Mouse (Mus musculus): ENCODE measurements at regions not wholly inside any gene's neighbourhood (a gene's known extent, or its start where the extent isn't known, plus 50 kb on each side); places are given as distances from the start of the nearest gene placed in this dataset.

GRCm38 (mm10) chr15:62136932-62137594 is 1214.3 kb upstream of the A1bg start:
- H3K9me3 ChIP-seq (ENCODE audit: control insufficient read depth, low read length) = no peaks in the 10 kb centered on the region
- ATAC-seq (ENCODE audit: insufficient number of reproducible peaks, low FRiP score, low TSS enrichment, low read depth) = no peak; the same call in 1 of the 2 replicates
- no peak for DNase-seq (ENCODE audit: low spot score)
- no peak overlapping the region for H3K27ac ChIP-seq (replicated peaks; ENCODE audit: low read depth, low read length)
- no peaks in the 10 kb centered on the region for H3K4me1 ChIP-seq (ENCODE audit: control insufficient read depth, insufficient read depth, low read length)
- no peaks in the 10 kb centered on the region for H3K36me3 ChIP-seq (ENCODE audit: control insufficient read depth, insufficient read depth, low read length)
- no peaks in the 10 kb centered on the region for H3K27me3 ChIP-seq (ENCODE audit: control insufficient read depth, insufficient read depth, low read length)
- WGBS = 62% methylated on average over 14 of the region's 14 CpGs
- H3K4me3 ChIP-seq (ENCODE audit: low read depth, low read length) = no peak overlapping the region
- H3K4me2 ChIP-seq (ENCODE audit: low read depth, severe bottlenecking) = no peak overlapping the region
- no peak overlapping the region for H3K9ac ChIP-seq (ENCODE audit: low read length)

DNA sequence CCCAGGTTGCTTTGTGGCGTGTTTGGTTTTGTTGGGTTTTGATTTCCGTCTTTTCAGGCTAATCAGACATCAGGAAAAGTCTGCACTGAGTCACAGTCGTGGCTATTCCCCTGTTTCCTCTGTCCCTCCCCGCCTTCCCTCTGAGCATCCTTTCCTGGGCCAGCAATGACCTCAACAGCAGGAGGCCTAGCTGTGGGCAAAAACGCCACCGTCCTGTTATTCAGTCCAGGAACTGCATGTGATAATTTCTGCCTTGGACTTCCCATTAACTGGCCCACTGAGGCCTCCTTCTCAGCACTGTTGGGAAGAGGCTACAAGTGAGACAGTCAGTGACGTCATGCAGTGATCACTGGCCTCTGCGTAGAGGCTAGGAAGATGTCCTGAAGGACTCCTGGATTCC is 1212.0 kb upstream of the A1bg start:
- WGBS = 80% methylated on average over 8 of the region's 8 CpGs

DNA sequence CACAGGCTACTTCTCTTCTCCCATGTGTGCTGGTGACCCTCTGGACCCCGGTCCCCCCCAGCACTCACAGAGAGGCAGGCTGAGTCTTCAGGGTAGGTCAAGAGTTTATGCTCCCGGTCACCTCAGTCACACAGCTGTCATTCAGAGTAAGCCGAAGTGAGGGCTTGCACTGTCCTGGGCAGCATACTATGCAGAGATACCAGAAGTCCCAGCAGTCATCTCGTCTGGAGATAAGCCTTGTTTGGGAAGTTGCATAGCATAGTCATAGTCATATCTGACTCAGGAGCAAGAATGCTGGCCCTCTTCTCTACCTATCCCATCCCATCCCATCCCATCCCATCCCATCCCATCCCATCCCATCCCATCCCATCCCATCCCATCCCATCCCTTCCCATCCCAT is 1211.5 kb upstream of the A1bg start:
- Histone ChIP-seq H3K27me3 (ENCODE audit: control insufficient read depth, insufficient read depth, low read length) (no peaks in the 10 kb centered on the region), H3K4me3 (ENCODE audit: low read depth, low read length) (no peak overlapping the region), H3K9ac (ENCODE audit: low read length) (no peak overlapping the region), H3K4me2 (ENCODE audit: low read depth, severe bottlenecking) (no peak overlapping the region), H3K4me1 (ENCODE audit: control insufficient read depth, insufficient read depth, low read length) (no peaks in the 10 kb centered on the region), H3K36me3 (ENCODE audit: control insufficient read depth, insufficient read depth, low read length) (no peaks in the 10 kb centered on the region), H3K9me3 (ENCODE audit: control insufficient read depth, low read length) (no peaks in the 10 kb centered on the region), H3K27ac (replicated peaks; ENCODE audit: low read depth, low read length) (no peak overlapping the region)
- DNase-seq (ENCODE audit: low spot score) (no peak), ATAC-seq (ENCODE audit: insufficient number of reproducible peaks, low FRiP score, low TSS enrichment, low read depth) (no peak)
- WGBS = 91% methylated on average over 4 of the region's 4 CpGs

More for the DNA sequence above, 1212.0 kb upstream of the A1bg start:
- no peak overlapping the region for H3K4me3 ChIP-seq (ENCODE audit: low read depth, low read length)
- no peaks in the 10 kb centered on the region for H3K36me3 ChIP-seq (ENCODE audit: control insufficient read depth, insufficient read depth, low read length)
- H3K27ac ChIP-seq (replicated peaks; ENCODE audit: low read depth, low read length) = no peak overlapping the region
- no peaks in the 10 kb centered on the region for H3K27me3 ChIP-seq (ENCODE audit: control insufficient read depth, insufficient read depth, low read length)
- no peaks in the 10 kb centered on the region for H3K4me1 ChIP-seq (ENCODE audit: control insufficient read depth, insufficient read depth, low read length)
- DNase-seq (ENCODE audit: low spot score) = no peak
- no peak overlapping the region for H3K9ac ChIP-seq (ENCODE audit: low read length)
- ATAC-seq (ENCODE audit: insufficient number of reproducible peaks, low FRiP score, low TSS enrichment, low read depth) = no peak
- no peaks in the 10 kb centered on the region for H3K9me3 ChIP-seq (ENCODE audit: control insufficient read depth, low read length)
- H3K4me2 ChIP-seq (ENCODE audit: low read depth, severe bottlenecking) = no peak overlapping the region

DNA sequence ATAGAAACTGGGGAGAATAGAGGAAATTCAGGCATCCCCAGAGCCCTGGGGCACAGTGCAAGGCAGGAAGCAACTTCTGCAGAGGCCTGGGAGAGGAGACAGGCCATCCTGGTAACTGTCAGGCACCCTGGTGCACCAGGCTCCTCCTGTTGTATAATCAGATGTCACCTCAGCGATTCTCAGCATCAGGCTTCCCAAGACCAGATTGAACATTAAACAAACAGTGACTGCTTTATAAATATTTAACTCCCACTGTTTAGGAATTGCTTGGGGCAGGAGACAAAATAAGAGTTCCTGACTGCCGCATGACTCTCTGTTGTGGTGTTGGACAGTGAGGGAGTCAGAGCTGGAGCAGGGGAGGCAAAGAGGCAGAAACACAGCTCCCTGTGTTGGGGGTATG is 1210.1 kb upstream of the A1bg start:
- no peak overlapping the region for H3K4me2 ChIP-seq (ENCODE audit: low read depth, severe bottlenecking)
- H3K4me1 ChIP-seq (ENCODE audit: control insufficient read depth, insufficient read depth, low read length) = peaks cover 4% of the 10 kb centered on the region; the same call in 1 of the 2 replicates
- H3K27me3 ChIP-seq (ENCODE audit: control insufficient read depth, insufficient read depth, low read length) = no peaks in the 10 kb centered on the region
- 66% methylated on average over 2 of the region's 2 CpGs for WGBS
- no peaks in the 10 kb centered on the region for H3K9me3 ChIP-seq (ENCODE audit: control insufficient read depth, low read length)
- no peak overlapping the region for H3K9ac ChIP-seq (ENCODE audit: low read length)
- DNase-seq (ENCODE audit: low spot score) = no peak
- H3K36me3 ChIP-seq (ENCODE audit: control insufficient read depth, insufficient read depth, low read length) = no peaks in the 10 kb centered on the region
- no peak overlapping the region for H3K27ac ChIP-seq (replicated peaks; ENCODE audit: low read depth, low read length)
- no peak overlapping the region for H3K4me3 ChIP-seq (ENCODE audit: low read depth, low read length)
- ATAC-seq (ENCODE audit: insufficient number of reproducible peaks, low FRiP score, low TSS enrichment, low read depth) = no peak

DNA sequence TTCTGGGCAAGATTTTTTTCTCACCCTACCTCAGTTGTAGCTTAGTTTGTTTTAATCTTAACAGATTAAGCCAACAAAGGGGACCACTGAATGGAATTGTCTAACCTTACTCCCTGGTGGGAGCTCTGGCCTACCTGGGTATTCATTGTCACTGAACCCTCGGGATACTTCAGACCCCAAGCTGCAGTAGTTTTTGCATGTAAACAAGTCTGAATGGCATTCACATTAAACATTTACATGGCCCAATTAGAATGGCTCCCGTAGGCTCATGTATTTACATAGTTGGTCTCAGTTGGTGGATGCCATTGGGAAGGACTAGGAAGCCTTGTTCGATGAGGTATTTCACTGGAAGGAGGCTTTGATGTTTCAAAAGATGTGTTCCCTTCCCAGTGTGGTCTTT is 1208.9 kb upstream of the A1bg start:
- H3K36me3 ChIP-seq (ENCODE audit: control insufficient read depth, insufficient read depth, low read length) = no peaks in the 10 kb centered on the region
- H3K4me3 ChIP-seq (ENCODE audit: low read depth, low read length) = no peak overlapping the region
- no peak overlapping the region for H3K27ac ChIP-seq (replicated peaks; ENCODE audit: low read depth, low read length)
- DNase-seq (ENCODE audit: low spot score) (no peak), ATAC-seq (ENCODE audit: insufficient number of reproducible peaks, low FRiP score, low TSS enrichment, low read depth) (no peak)
- no peaks in the 10 kb centered on the region for H3K27me3 ChIP-seq (ENCODE audit: control insufficient read depth, insufficient read depth, low read length)
- no peaks in the 10 kb centered on the region for H3K9me3 ChIP-seq (ENCODE audit: control insufficient read depth, low read length)
- H3K9ac ChIP-seq (ENCODE audit: low read length) = no peak overlapping the region
- no peak overlapping the region for H3K4me2 ChIP-seq (ENCODE audit: low read depth, severe bottlenecking)
- 70% methylated on average over 3 of the region's 3 CpGs for WGBS
- H3K4me1 ChIP-seq (ENCODE audit: control insufficient read depth, insufficient read depth, low read length) = peaks cover 6% of the 10 kb centered on the region; the same call in 1 of the 2 replicates

- no peak overlapping the region for H3K9ac ChIP-seq (ENCODE audit: low read length)
- peaks cover 6% of the 10 kb centered on the region; the same call in 1 of the 2 replicates for H3K4me1 ChIP-seq (ENCODE audit: control insufficient read depth, insufficient read depth, low read length)
- no peaks in the 10 kb centered on the region for H3K9me3 ChIP-seq (ENCODE audit: control insufficient read depth, low read length)
- no peaks in the 10 kb centered on the region for H3K36me3 ChIP-seq (ENCODE audit: control insufficient read depth, insufficient read depth, low read length)
- no peak for ATAC-seq (ENCODE audit: insufficient number of reproducible peaks, low FRiP score, low TSS enrichment, low read depth)
- no peak overlapping the region for H3K4me2 ChIP-seq (ENCODE audit: low read depth, severe bottlenecking)
- no peak for DNase-seq (ENCODE audit: low spot score)
- H3K27ac ChIP-seq (replicated peaks; ENCODE audit: low read depth, low read length) = no peak overlapping the region
- no peak overlapping the region for H3K4me3 ChIP-seq (ENCODE audit: low read depth, low read length)
- H3K27me3 ChIP-seq (ENCODE audit: control insufficient read depth, insufficient read depth, low read length) = no peaks in the 10 kb centered on the region
- WGBS = 82% methylated on average over 4 of the region's 4 CpGs
These were observed 1207.7 kb upstream of the A1bg start for GRCm38 (mm10) chr15:62130530-62130929.

GRCm38 (mm10) chr15:62128546-62129212 is 1205.9 kb upstream of the A1bg start:
- WGBS = 29% methylated on average over 11 of the region's 11 CpGs
- Histone ChIP-seq H3K4me3 (ENCODE audit: low read depth, low read length) (no peak overlapping the region), H3K4me2 (ENCODE audit: low read depth, severe bottlenecking) (no peak overlapping the region), H3K27me3 (ENCODE audit: control insufficient read depth, insufficient read depth, low read length) (no peaks in the 10 kb centered on the region), H3K9me3 (ENCODE audit: control insufficient read depth, low read length) (no peaks in the 10 kb centered on the region), H3K36me3 (ENCODE audit: control insufficient read depth, insufficient read depth, low read length) (no peaks in the 10 kb centered on the region), H3K9ac (ENCODE audit: low read length) (no peak overlapping the region), H3K27ac (replicated peaks; ENCODE audit: low read depth, low read length) (peak overlapping the region; percentile 30; the same call in 1 of the 2 replicates), H3K4me1 (ENCODE audit: control insufficient read depth, insufficient read depth, low read length) (peaks cover 6% of the 10 kb centered on the region; the same call in 1 of the 2 replicates)
- no peak for ATAC-seq (ENCODE audit: insufficient number of reproducible peaks, low FRiP score, low TSS enrichment, low read depth)
- DNase-seq (ENCODE audit: low spot score) = peak; percentile 38

- peak; percentile 36 for DNase-seq (ENCODE audit: low spot score)
- Histone ChIP-seq H3K27ac (replicated peaks; ENCODE audit: low read depth, low read length) (no peak overlapping the region), H3K9ac (ENCODE audit: low read length) (no peak overlapping the region), H3K4me3 (ENCODE audit: low read depth, low read length) (no peak overlapping the region), H3K4me1 (ENCODE audit: control insufficient read depth, insufficient read depth, low read length) (peaks cover 6% of the 10 kb centered on the region; the same call in 1 of the 2 replicates), H3K9me3 (ENCODE audit: control insufficient read depth, low read length) (no peaks in the 10 kb centered on the region), H3K27me3 (ENCODE audit: control insufficient read depth, insufficient read depth, low read length) (no peaks in the 10 kb centered on the region), H3K4me2 (ENCODE audit: low read depth, severe bottlenecking) (no peak overlapping the region), H3K36me3 (ENCODE audit: control insufficient read depth, insufficient read depth, low read length) (no peaks in the 10 kb centered on the region)
- ATAC-seq (ENCODE audit: insufficient number of reproducible peaks, low FRiP score, low TSS enrichment, low read depth) = 0 out of 2 replicates have a peak, but pooled peaks have one; percentile 28
- WGBS = 28% methylated on average over 11 of the region's 11 CpGs
These were observed 1204.9 kb upstream of the A1bg start for GRCm38 (mm10) chr15:62127602-62128158.
